Mouse (Mus musculus): ENCODE data around the gene Gm20518. TPM values are rescaled to one million over a fixed set of nuclear protein-coding genes. Genes with fewer than 3 reads are reported as not detected.

Gm20518 gene
- polyA plus RNA-seq, 1 experiment, result 2.6 TPM

- H3K4me3 ChIP-seq (ENCODE audit: insufficient read depth, low read length), result no peak overlapping the region
Measured at GRCm38 (mm10) chr16:17929211-17929610, 37.7 kb upstream of the Gm20518 start.

GRCm38 (mm10) chr16:17928627-17929104, 37.2 kb upstream of the Gm20518 start:
- Histone ChIP-seq H3K4me3 (ENCODE audit: insufficient read depth, low read length) (peak overlapping the region; percentile 99; the same call in 1 of the 2 replicates), H3K27ac (ENCODE audit: insufficient read depth, low read length) (peak overlapping the region; percentile 78), H3K4me1 (ENCODE audit: control insufficient read depth, insufficient read depth, low read length) (peaks cover 2% of the 10 kb centered on the region; the same call in 1 of the 2 replicates)
- TF ChIP-seq POLR2A (IDR thresholded peaks at IDR 0.05; ENCODE audit: extremely low read depth, insufficient read depth, low read length) (no peak), CTCF (IDR thresholded peaks at IDR 0.05; ENCODE audit: extremely low read depth, insufficient read depth, low read length) (peak; percentile 46)

More at GRCm38 (mm10) chr16:17929211-17929610, 37.7 kb upstream of the Gm20518 start:
- H3K4me1 ChIP-seq (ENCODE audit: control insufficient read depth, insufficient read depth, low read length), result peaks cover 2% of the 10 kb centered on the region; the same call in 1 of the 2 replicates
- TF ChIP-seq POLR2A (IDR thresholded peaks at IDR 0.05; ENCODE audit: extremely low read depth, insufficient read depth, low read length) (no peak), CTCF (IDR thresholded peaks at IDR 0.05; ENCODE audit: extremely low read depth, insufficient read depth, low read length) (no peak)
- no peak overlapping the region for H3K27ac ChIP-seq (ENCODE audit: insufficient read depth, low read length)

GRCm38 (mm10) chr16:17928087-17928580, 36.7 kb upstream of the Gm20518 start, which contains the start of gene Slc25a1:
Slc25a1 (minus strand) TSS chr16:17928219.
- peak within 1 kb of the TSS; percentile 78 for H3K27ac ChIP-seq (ENCODE audit: insufficient read depth, low read length)
- TF ChIP-seq POLR2A (IDR thresholded peaks at IDR 0.05; ENCODE audit: extremely low read depth, insufficient read depth, low read length) (peak; percentile 63; the same call in 1 of the 2 replicates), CTCF (IDR thresholded peaks at IDR 0.05; ENCODE audit: extremely low read depth, insufficient read depth, low read length) (no peak)
- H3K4me1 ChIP-seq (ENCODE audit: control insufficient read depth, insufficient read depth, low read length), result peaks cover 2% of the 10 kb centered on the region; the same call in 1 of the 2 replicates
- peak within 1 kb of the TSS; percentile 99 for H3K4me3 ChIP-seq (ENCODE audit: insufficient read depth, low read length)

GRCm38 (mm10) chr16:17927351-17928082, 36.0 kb upstream of the Gm20518 start:
- TF ChIP-seq CTCF (IDR thresholded peaks at IDR 0.05; ENCODE audit: extremely low read depth, insufficient read depth, low read length) (no peak), POLR2A (IDR thresholded peaks at IDR 0.05; ENCODE audit: extremely low read depth, insufficient read depth, low read length) (no peak)

DNA sequence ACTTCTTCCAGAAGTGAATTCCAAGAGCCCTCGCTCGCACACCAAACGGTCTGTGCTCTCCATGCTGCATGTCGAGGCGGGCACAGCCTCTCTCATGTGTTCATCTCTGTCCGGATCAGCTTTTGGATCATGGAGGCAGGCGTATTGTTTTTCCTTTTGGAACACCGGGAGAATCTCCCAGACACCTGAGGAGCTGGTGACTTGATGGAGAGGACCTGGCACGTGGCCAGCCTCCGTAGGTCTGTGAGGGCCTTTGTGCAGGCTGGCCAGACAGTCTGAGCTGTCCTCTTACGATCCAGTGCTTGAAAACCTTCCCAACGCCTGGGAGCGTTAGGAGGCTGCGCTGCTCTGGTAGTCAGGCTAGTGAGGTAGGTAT, 30.7 kb upstream of the Gm20518 start:
- TF ChIP-seq CTCF (IDR thresholded peaks at IDR 0.05; ENCODE audit: extremely low read depth, insufficient read depth, low read length) (no peak), POLR2A (IDR thresholded peaks at IDR 0.05; ENCODE audit: extremely low read depth, insufficient read depth, low read length) (no peak)
- peak overlapping the region; percentile 25; the same call in 1 of the 2 replicates for H3K27ac ChIP-seq (ENCODE audit: insufficient read depth, low read length)
- peak overlapping the region; percentile 75 for H3K4me3 ChIP-seq (ENCODE audit: insufficient read depth, low read length)
- peaks cover 4% of the 10 kb centered on the region; the same call in 1 of the 2 replicates for H3K4me1 ChIP-seq (ENCODE audit: control insufficient read depth, insufficient read depth, low read length)

More at GRCm38 (mm10) chr16:17927351-17928082, 36.0 kb upstream of the Gm20518 start:
- Histone ChIP-seq H3K4me3 (ENCODE audit: insufficient read depth, low read length) (peak overlapping the region; percentile 99), H3K4me1 (ENCODE audit: control insufficient read depth, insufficient read depth, low read length) (peaks cover 2% of the 10 kb centered on the region; the same call in 1 of the 2 replicates), H3K27ac (ENCODE audit: insufficient read depth, low read length) (peak overlapping the region; percentile 78)

DNA sequence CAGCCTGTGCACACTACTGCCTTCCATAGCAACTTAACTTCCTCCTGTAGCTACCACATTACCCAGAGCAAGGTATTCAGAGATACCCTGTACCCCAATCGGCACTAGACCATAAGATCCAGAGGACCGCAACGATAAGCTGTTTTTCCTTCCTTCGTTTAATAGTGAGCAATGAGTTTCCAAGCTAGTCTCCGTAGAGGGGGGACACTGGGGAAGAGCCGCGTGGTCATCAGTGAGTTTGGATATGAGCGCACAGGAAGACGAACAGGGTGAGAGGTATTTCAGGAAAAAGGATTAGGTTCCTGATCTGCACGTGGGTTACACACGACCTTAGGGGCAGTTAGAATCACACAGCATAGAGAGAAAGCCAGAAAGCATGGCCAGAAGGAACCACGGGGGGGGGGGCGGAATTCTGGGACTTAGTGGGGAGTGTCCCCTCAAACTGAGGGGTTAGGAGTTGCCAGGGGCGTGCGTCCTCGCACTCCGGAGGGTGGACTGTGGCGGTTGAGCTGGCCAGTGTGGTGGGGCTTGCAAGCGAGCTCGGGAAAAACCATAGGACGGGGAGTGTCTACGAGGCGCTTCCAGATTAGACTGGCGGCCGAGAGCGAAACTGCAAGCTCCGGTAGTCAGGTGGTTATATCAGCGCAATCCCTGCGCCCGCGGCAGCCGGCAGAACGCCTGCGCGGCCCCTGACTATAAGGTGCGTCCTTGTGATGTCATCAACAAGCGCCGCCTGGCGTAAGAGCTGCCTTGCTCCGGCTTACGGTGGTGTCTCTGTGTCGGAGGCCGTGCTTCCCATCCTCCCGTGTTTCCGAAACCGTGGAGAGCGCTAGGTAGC, 30.1 kb upstream of the Gm20518 start:
- Histone ChIP-seq H3K4me3 (ENCODE audit: insufficient read depth, low read length) (peak overlapping the region; percentile 75), H3K4me1 (ENCODE audit: control insufficient read depth, insufficient read depth, low read length) (peaks cover 2% of the 10 kb centered on the region; the same call in 1 of the 2 replicates), H3K27ac (ENCODE audit: insufficient read depth, low read length) (peak overlapping the region; percentile 25; the same call in 1 of the 2 replicates)
- peak; percentile 35 for TF ChIP-seq CTCF (IDR thresholded peaks at IDR 0.05; ENCODE audit: extremely low read depth, insufficient read depth, low read length)
- peak; percentile 93 for TF ChIP-seq POLR2A (IDR thresholded peaks at IDR 0.05; ENCODE audit: extremely low read depth, insufficient read depth, low read length)

DNA sequence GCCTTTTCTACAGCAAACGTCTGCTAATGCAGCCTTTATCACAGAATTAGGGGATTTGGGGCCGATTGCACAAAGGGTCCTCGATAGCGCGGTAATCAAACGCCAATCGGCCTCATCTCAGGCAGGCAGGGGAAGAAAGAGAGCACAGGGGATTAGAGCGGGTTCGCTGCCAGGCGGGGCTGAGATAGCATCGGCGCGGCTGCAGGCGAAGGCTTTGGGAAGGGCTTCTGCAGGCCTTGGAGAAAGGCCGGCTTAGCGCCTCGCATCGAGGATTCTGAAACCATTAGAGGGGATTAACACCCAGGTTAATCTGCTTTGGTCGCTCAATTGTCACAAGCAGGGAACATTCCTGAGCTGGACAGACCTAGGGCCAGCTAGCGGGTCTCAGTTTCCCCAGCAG, 29.1 kb upstream of the Gm20518 start:
- Histone ChIP-seq H3K4me3 (ENCODE audit: insufficient read depth, low read length) (no peak overlapping the region), H3K27ac (ENCODE audit: insufficient read depth, low read length) (no peak overlapping the region), H3K4me1 (ENCODE audit: control insufficient read depth, insufficient read depth, low read length) (peaks cover 2% of the 10 kb centered on the region; the same call in 1 of the 2 replicates)
- TF ChIP-seq CTCF (IDR thresholded peaks at IDR 0.05; ENCODE audit: extremely low read depth, insufficient read depth, low read length) (no peak), POLR2A (IDR thresholded peaks at IDR 0.05; ENCODE audit: extremely low read depth, insufficient read depth, low read length) (no peak)

DNA sequence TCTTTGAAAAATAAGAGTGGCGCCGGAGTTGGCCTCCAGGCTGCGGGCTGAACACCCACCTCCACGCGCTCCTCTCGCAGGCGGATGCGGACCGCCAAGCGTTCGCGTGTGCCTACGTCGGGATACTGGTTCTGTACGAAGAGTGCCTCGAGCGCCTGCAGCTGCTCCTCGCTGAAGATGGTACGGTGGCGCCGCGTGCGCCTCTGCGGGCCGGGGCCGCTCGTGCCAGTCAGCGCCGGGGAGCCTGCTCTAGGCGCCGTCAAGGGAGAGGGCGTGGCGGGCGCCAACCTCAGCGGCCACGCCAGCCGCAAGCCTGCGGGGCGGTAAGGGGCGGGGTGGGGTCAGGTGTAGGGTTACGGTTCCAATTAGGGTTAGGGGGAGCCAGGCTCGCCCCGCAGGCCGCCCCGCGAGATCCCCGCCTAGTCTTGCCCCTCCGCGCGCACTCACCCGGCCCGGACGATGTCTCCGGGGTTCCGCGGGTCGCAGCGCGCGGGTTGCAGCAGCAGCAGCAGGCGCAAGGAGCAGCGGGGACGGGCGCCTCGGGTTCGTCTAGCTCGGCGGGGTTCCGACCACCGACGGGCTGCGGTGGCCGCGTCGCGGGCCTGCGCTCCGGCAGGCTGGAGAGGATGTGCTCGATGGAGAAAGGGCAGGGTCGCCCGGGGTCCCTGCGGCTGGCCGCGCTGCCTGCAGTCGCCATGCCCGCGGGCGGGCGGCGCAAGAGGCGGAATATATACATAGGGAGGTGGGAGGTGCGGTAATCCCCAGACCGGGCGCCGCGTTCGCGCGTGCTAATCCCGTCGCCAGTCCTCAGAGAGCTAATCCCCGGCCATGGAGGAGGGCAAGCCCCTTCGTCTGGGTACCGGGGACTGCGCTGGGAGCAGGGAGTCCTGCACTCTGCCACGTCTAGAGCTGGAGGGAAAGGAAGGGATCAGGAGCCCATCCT, 23.1 kb upstream of the Gm20518 start, which contains the start of gene Gsc2:
Gene Gsc2 (minus strand): TSS at position 753 of the 943 bp plus-strand sequence.
- no peak within 1 kb of the TSS for H3K4me3 ChIP-seq (ENCODE audit: insufficient read depth, low read length)
- H3K27ac ChIP-seq (ENCODE audit: insufficient read depth, low read length), result no peak within 1 kb of the TSS
- H3K4me1 ChIP-seq (ENCODE audit: control insufficient read depth, insufficient read depth, low read length), result peaks cover 5% of the 10 kb centered on the region; the same call in 1 of the 2 replicates
- TF ChIP-seq CTCF (IDR thresholded peaks at IDR 0.05; ENCODE audit: extremely low read depth, insufficient read depth, low read length) (no peak), POLR2A (IDR thresholded peaks at IDR 0.05; ENCODE audit: extremely low read depth, insufficient read depth, low read length) (no peak)
